Mouse (Mus musculus) stomach, postnatal 0 days (tissue): ENCODE results near the gene Dgkg.

ENCODE experiments used
- CTCF ChIP-seq: IDR thresholded peaks from 2 replicates; pipeline ENCODE4 v1.5.1; 2016; ENCODE audit warnings: antibody characterized with exemption, low read depth, mild to moderate bottlenecking, moderate library complexity
- EP300 ChIP-seq: optimal IDR thresholded peaks from 2 replicates; pipeline ENCODE3; 2016; ENCODE audit warnings: antibody characterized with exemption

GRCm38 (mm10) chr16:22471728-22472127 lies 185.3 kb downstream of the Dgkg start:
- TF ChIP-seq CTCF (no peak), EP300 (no peak)
